In the genomic region with DNA sequence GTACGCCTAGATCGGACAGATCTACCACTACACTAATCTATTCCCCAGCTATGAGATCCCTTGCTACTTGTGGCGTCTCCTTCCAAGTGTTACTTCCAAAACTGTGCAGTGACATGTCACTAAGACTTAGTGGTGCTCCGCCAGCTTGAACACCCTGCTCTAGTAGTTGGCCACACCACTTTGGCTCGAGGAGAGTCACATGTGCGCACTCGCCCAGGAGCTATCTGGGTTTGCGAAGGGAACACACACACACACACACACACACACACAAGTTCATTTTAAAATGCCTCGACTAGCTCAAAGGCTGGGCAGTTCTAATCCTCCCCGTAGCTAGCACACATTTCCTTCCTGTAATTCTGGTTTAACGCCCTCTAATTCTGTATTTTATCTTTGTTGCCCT, we compare ENCODE assay signal across 37 mouse cellular contexts. TPM values are rescaled to one million over a fixed set of nuclear protein-coding genes. Genes with fewer than 3 reads are reported as not detected.
"Had no signal": no experiment of that assay in that cellular context is flagged by ENCODE, and none has a peak within 500 bp of the region (broad histone marks: within the 10 kb centered on the region; RNA-seq: fewer than 3 reads in every experiment).

No protein-coding gene starts in this region.

- H3K27ac ChIP-seq: heart, embryonic 10.5 days; hindbrain, embryonic 10.5 days; hindbrain, embryonic 12.5 days; hindbrain, embryonic 14.5 days; intestine, embryonic 15.5 days; kidney, embryonic 15.5 days; kidney, postnatal 0 days; limb, embryonic 13.5 days; limb, embryonic 15.5 days; liver, embryonic 12.5 days; liver, embryonic 14.5 days had no signal

- ATAC-seq: hindbrain, embryonic 16.5 days; inflammation-experienced regulatory T-cells, adult 6 months; intestine, embryonic 15.5 days; intestine, postnatal 0 days; liver, embryonic 12.5 days had no signal

- H3K4me1 ChIP-seq: hindbrain, embryonic 10.5 days; hindbrain, embryonic 12.5 days; intestine, embryonic 15.5 days; limb, embryonic 13.5 days; limb, embryonic 15.5 days; liver, embryonic 12.5 days had no signal

- H3K4me2 ChIP-seq: hindbrain, embryonic 12.5 days; hindbrain, embryonic 14.5 days; intestine, embryonic 15.5 days; kidney, embryonic 15.5 days; limb, embryonic 13.5 days; limb, embryonic 15.5 days; liver, embryonic 12.5 days had no signal

- H3K9me3 ChIP-seq: heart, embryonic 10.5 days; hindbrain, embryonic 10.5 days; hindbrain, embryonic 12.5 days; intestine, embryonic 15.5 days; kidney, embryonic 15.5 days; limb, embryonic 13.5 days; limb, embryonic 15.5 days; liver, embryonic 12.5 days had no signal

- H3K9ac ChIP-seq: hindbrain, embryonic 12.5 days; hindbrain, embryonic 14.5 days; intestine, embryonic 15.5 days; kidney, embryonic 15.5 days; limb, embryonic 13.5 days; limb, embryonic 15.5 days; liver, embryonic 12.5 days; liver, embryonic 14.5 days had no signal

- H3K4me3 ChIP-seq: heart, embryonic 10.5 days; hindbrain, embryonic 10.5 days; hindbrain, embryonic 12.5 days; intestine, embryonic 15.5 days; kidney, embryonic 15.5 days; limb, embryonic 13.5 days; limb, embryonic 15.5 days; liver, embryonic 12.5 days had no signal

- H3K36me3 ChIP-seq: heart, embryonic 10.5 days; hindbrain, embryonic 10.5 days; hindbrain, embryonic 12.5 days; intestine, embryonic 15.5 days; kidney, embryonic 15.5 days; limb, embryonic 13.5 days; limb, embryonic 15.5 days; liver, embryonic 12.5 days had no signal

- DNase-seq: gastrocnemius, postnatal 14 days; gastrocnemius, postnatal 36 days; heart, adult 18-20 months; heart, postnatal 10 days; heart, postnatal 4 days; kidney, adult 18-20 months; kidney, adult 9 months; kidney, postnatal 14 days; kidney, postnatal 36 days; layer of hippocampus, adult 9-11 months; layer of hippocampus, postnatal 36 days; left cerebral cortex, postnatal 4 days had no signal

- H3K27me3 ChIP-seq: hindbrain, embryonic 12.5 days; intestine, embryonic 15.5 days; kidney, embryonic 15.5 days; limb, embryonic 13.5 days; limb, embryonic 15.5 days; liver, embryonic 12.5 days had no signal

RNA-seq across cellular contexts. Expression of gene Bhmt, which starts 36.2 kb away (rescaled TPM):
- total RNA-seq: gastrocnemius, postnatal 36 days; granulocyte monocyte progenitor cell, adult 5-6 weeks; heart, adult 18-20 months; heart, adult 8-10 months; heart, postnatal 10 days; heart, postnatal 25 days; layer of hippocampus, adult 18-20 months; layer of hippocampus, adult 8-10 months; layer of hippocampus, postnatal 36 days; left cerebral cortex, adult 18-20 months; left cerebral cortex, adult 8-10 months; left cerebral cortex, postnatal 10 days; left cerebral cortex, postnatal 25 days; left cerebral cortex, postnatal 4 days had no signal
- polyA plus RNA-seq: heart, embryonic 14.5 days; heart, embryonic 16.5 days; limb, embryonic 13.5 days had no signal
